Mouse (Mus musculus) MEL (cell line): ENCODE results near the gene Arhgef17. TPM values are rescaled to one million over a fixed set of nuclear protein-coding genes. Genes with fewer than 3 reads are reported as not detected.

Experiments used
- DNase-seq: peaks from one replicate; pipeline ENCODE4 v3.0.0; 2011; ENCODE audit warnings: low read depth, low spot score
- H3K27ac ChIP-seq: 2 replicates; pipeline ENCODE4 v1.5.1; 2012; ENCODE audit warnings: low read depth, mild to moderate bottlenecking, control low read depth, low read length, moderate library complexity; ENCODE audit not compliant: control insufficient read depth
- H3K27me3 ChIP-seq, 2 experiments: fragments of 150-350 bp in 1 of 2; sonication (generic) in 1 of 2; 2 replicates each; pipeline ENCODE4 v1.6.1; 2012; ENCODE audit warnings: low read length in 2 of 2, mild to moderate bottlenecking in 2 of 2, improper control_type of control experiment in 1 of 2, moderate library complexity in 1 of 2; ENCODE audit not compliant: insufficient read depth in 2 of 2, control insufficient read depth in 1 of 2
- H3K36me3 ChIP-seq, 2 experiments: 2 replicates each; pipeline ENCODE4 v1.6.1; 2012 to 2014; ENCODE audit warnings: low read length in 2 of 2, improper control_type of control experiment in 1 of 2, inconsistent platforms in 1 of 2, mild to moderate bottlenecking in 1 of 2; ENCODE audit not compliant: insufficient read depth in 2 of 2, control insufficient read depth in 1 of 2
- H3K4me1 ChIP-seq, 2 experiments: fragments of 150-350 bp in 1 of 2; sonication (generic) in 1 of 2; 2 replicates each; pipeline ENCODE4 v1.6.1; 2012; ENCODE audit warnings: low read length in 2 of 2, improper control_type of control experiment in 1 of 2, mild to moderate bottlenecking in 1 of 2; ENCODE audit not compliant: insufficient read depth in 2 of 2, control insufficient read depth in 1 of 2
- H3K4me3 ChIP-seq, 2 experiments: fragments of 150-350 bp in 1 of 2; sonication (generic) in 1 of 2; 2 replicates each; pipeline ENCODE4 v1.5.1; 2012; ENCODE audit warnings: low read depth in 2 of 2, low read length in 2 of 2, mild to moderate bottlenecking in 2 of 2, moderate library complexity in 2 of 2, control low read depth in 1 of 2, improper control_type of control experiment in 1 of 2; ENCODE audit not compliant: control insufficient read depth in 1 of 2, insufficient read depth in 1 of 2
- H3K79me2 ChIP-seq: 2 replicates; pipeline ENCODE4 v1.6.1; 2012; ENCODE audit warnings: mild to moderate bottlenecking, low read length, moderate library complexity; ENCODE audit not compliant: control insufficient read depth, poor library complexity, insufficient read depth
- H3K9ac ChIP-seq: 2 replicates; pipeline ENCODE4 v1.6.1; 2012; ENCODE audit warnings: low read depth, mild to moderate bottlenecking, control low read depth, low read length, moderate library complexity; ENCODE audit not compliant: control insufficient read depth, poor library complexity, severe bottlenecking
- H3K9me3 ChIP-seq: fragments of 150-350 bp; sonication (generic); replicated peaks from 2 replicates; pipeline ENCODE4 v1.6.1; 2012; ENCODE audit warnings: mild to moderate bottlenecking, low read length, improper control_type of control experiment, moderate library complexity; ENCODE audit not compliant: insufficient read depth
- BHLHE40 ChIP-seq: IDR thresholded peaks from 2 replicates; pipeline ENCODE4 v1.6.1; 2012; ENCODE audit warnings: low read depth, mild to moderate bottlenecking, inconsistent platforms, low read length, improper control_type of control experiment, borderline replicate concordance
- CTCF ChIP-seq, 3 experiments: IDR thresholded peaks in 2 of 3; conservative IDR thresholded peaks in 1 of 3; 2 replicates each; pipeline ENCODE4 v1.5.1; 2011 to 2012; ENCODE audit warnings: low read length in 3 of 3, low read depth in 2 of 3, mild to moderate bottlenecking in 2 of 3, improper control_type of control experiment in 1 of 3, inconsistent platforms in 1 of 3, mixed read lengths in 1 of 3, moderate library complexity in 1 of 3; ENCODE audit not compliant: control insufficient read depth in 1 of 3, insufficient read depth in 1 of 3, poor library complexity in 1 of 3, severe bottlenecking in 1 of 3
- E2F4 ChIP-seq: IDR thresholded peaks from 2 replicates; pipeline ENCODE4 v1.6.1; 2011; ENCODE audit warnings: low read depth, low read length, improper control_type of control experiment, borderline replicate concordance
- EP300 ChIP-seq, 2 experiments: IDR thresholded peaks; 2 replicates each; pipeline ENCODE4 v1.6.1; 2011; ENCODE audit warnings: improper control_type of control experiment in 2 of 2, low read length in 2 of 2, low read depth in 1 of 2, mild to moderate bottlenecking in 1 of 2
- KAT2A ChIP-seq: conservative IDR thresholded peaks from 2 replicates; pipeline ENCODE4 v1.6.1; 2012; ENCODE audit warnings: low read depth, low read length, improper control_type of control experiment, inconsistent platforms
- MAX ChIP-seq: IDR thresholded peaks from 2 replicates; pipeline ENCODE4 v1.6.1; 2011; ENCODE audit warnings: low read length, improper control_type of control experiment
- MEF2A ChIP-seq: IDR thresholded peaks from 2 replicates; pipeline ENCODE4 v1.6.1; 2014; ENCODE audit warnings: low read depth, mild to moderate bottlenecking, inconsistent platforms, low read length, improper control_type of control experiment; ENCODE audit not compliant: poor library complexity, insufficient replicate concordance, severe bottlenecking; ENCODE audit errors: extremely low read depth
- MYC ChIP-seq: IDR thresholded peaks from 2 replicates; pipeline ENCODE4 v1.6.1; 2011; ENCODE audit warnings: low read depth, mild to moderate bottlenecking, low read length, improper control_type of control experiment, moderate library complexity
- NRF1 ChIP-seq: IDR thresholded peaks from 2 replicates; pipeline ENCODE4 v1.6.1; 2014; ENCODE audit warnings: low read depth, mild to moderate bottlenecking, inconsistent platforms, low read length, improper control_type of control experiment, moderate library complexity; ENCODE audit not compliant: poor library complexity, insufficient read depth, severe bottlenecking
- POLR2AphosphoS2 ChIP-seq: IDR thresholded peaks from 2 replicates; pipeline ENCODE4 v1.6.1; 2011; ENCODE audit warnings: low read length, improper control_type of control experiment
- RAD21 ChIP-seq: IDR thresholded peaks from 2 replicates; pipeline ENCODE4 v1.6.1; 2011; ENCODE audit warnings: mild to moderate bottlenecking, low read depth, low read length, improper control_type of control experiment
- SMC3 ChIP-seq: IDR thresholded peaks from 2 replicates; pipeline ENCODE4 v1.6.1; 2011; ENCODE audit warnings: low read depth, low read length, improper control_type of control experiment
- TCF12 ChIP-seq: IDR thresholded peaks from 2 replicates; pipeline ENCODE4 v1.6.1; 2014; ENCODE audit warnings: low read depth, mild to moderate bottlenecking, inconsistent platforms, low read length, improper control_type of control experiment, moderate library complexity
- UBTF ChIP-seq: IDR thresholded peaks from 2 replicates; pipeline ENCODE4 v1.6.1; 2012; ENCODE audit warnings: low read depth, mild to moderate bottlenecking, inconsistent platforms, low read length, improper control_type of control experiment, moderate library complexity, borderline replicate concordance; ENCODE audit not compliant: insufficient read depth
- USF2 ChIP-seq, 2 experiments: IDR thresholded peaks; 2 replicates each; pipeline ENCODE4 v1.6.1; 2011 to 2012; ENCODE audit warnings: improper control_type of control experiment in 2 of 2, low read length in 2 of 2, borderline replicate concordance in 1 of 2, inconsistent platforms in 1 of 2, low read depth in 1 of 2, mild to moderate bottlenecking in 1 of 2; ENCODE audit not compliant: insufficient read depth in 1 of 2
- ZC3H11A ChIP-seq: IDR thresholded peaks from 2 replicates; pipeline ENCODE4 v1.6.1; 2012; ENCODE audit warnings: low read depth, mild to moderate bottlenecking, inconsistent platforms, low read length, improper control_type of control experiment
- ZNF384 ChIP-seq: IDR thresholded peaks from 2 replicates; pipeline ENCODE4 v1.6.1; 2012; ENCODE audit warnings: low read depth, mild to moderate bottlenecking, inconsistent platforms, low read length, improper control_type of control experiment
- polyA plus RNA-seq, 2 experiments: library from polyadenylated mRNA; stranded (reverse) in 1 of 2; unstranded in 1 of 2; fragments of >175 nt in 1 of 2; fragments of >200 nt in 1 of 2; gene quantifications; 2 replicates each; pipeline versions ENCODE4 v1.2.1 to v1.2.4; 2012; ENCODE audit warnings: low replicate concordance in 2 of 2, low read depth in 1 of 2; ENCODE audit not compliant: insufficient read length in 2 of 2, insufficient read depth in 1 of 2, missing spikeins in 1 of 2
- total RNA-seq: library from RNA; depleted of rRNA; stranded (reverse); fragments of 300-350 nt; gene quantifications from 2 replicates; pipeline ENCODE4 v1.2.3, GENCODE M21; 2012

The Arhgef17 gene
- total and polyA plus RNA-seq, 3 experiments, result under 0.01 TPM; not detected in 2

DNA sequence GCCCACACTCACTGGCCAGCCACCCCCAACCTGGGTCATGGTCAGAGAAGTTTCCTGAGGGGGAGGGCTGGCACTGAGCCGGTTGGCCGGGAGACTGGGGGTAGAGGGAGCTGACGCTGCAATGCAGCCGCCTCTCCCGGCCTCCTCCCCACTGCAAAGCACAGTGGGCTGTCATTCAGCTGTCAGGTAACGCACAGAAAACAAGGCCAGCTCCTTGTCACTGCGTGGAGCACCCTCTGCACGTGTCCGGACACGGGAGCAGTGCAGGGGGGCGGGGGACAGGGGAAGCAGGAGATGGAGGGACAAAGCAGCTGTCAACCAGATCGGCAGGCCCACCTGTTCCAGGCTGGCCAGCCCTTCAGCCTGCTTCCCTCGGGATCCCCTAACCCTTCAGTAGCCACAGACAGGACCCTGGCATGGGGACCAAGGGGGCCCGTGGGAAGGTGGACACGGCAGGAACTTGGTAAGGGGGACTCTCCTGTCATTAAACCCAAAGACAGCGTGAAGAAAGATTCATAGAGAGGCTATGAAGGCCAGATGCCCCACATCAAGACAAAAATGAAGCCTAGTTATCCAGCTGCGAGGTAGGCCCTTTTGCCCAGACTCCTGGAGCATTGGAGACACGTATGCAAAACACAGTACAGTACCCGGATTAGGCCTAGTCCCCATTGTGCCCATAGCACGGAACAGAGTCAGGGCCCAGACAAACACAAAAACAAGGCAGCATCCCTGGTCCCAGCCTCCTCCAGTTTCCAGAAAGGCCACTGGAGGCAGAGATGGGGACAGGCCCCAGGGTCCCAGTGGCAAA is 38.5 kb downstream of the Arhgef17 start:
- Histone ChIP-seq H3K9me3 (no peaks in the 10 kb centered on the region), H3K36me3 (no peaks in the 10 kb centered on the region), H3K27me3 (no peaks in the 10 kb centered on the region), H3K79me2 (no peaks in the 10 kb centered on the region), H3K4me3 (no peak overlapping the region), H3K9ac (no peak overlapping the region)
- DNase-seq, result no peak
- TF ChIP-seq EP300 (IDR thresholded peaks at IDR 0.05; ENCODE audit: low read depth in 1 of 2, low read length in 2 of 2) (no peak), E2F4 (no peak), BHLHE40 (no peak), CTCF (IDR thresholded peaks at IDR 0.05 in 2 of 3, conservative IDR thresholded peaks at IDR 0.05 in 1 of 3; ENCODE audit: control insufficient read depth in 1 of 3, insufficient read depth in 1 of 3, low read depth in 2 of 3, low read length in 3 of 3, poor library complexity in 1 of 3, severe bottlenecking in 1 of 3) (no peak), MEF2A (no peak), POLR2AphosphoS2 (no peak)
- TF ChIP-seq, all 39 proteins: peak for 0
- Histone ChIP-seq H3K4me1 (no peaks in the 10 kb centered on the region), H3K27ac (no peak overlapping the region)

DNA sequence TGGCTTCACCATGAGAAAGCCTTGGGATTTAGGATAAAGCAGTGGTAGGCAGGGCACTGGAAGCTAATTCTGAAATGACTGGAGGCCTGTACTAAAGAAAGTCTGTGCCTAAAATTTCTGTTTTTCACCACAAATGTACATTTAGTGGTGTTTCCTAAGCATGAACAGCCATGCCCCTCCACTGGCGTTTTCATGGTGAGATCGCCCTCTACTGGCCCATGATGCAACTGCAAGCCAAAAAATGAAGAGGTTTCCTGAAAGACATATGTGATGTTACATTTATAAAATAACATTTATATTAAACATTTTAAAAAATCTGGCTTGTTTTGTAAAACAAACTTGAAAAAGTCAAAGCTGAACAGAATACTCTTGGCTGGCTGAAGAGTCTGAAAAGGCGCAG is 45.4 kb downstream of the Arhgef17 start:
- Histone ChIP-seq H3K4me1 (no peaks in the 10 kb centered on the region), H3K9me3 (no peaks in the 10 kb centered on the region)
- no peak for TF ChIP-seq NRF1
- no peak for TF ChIP-seq ZNF384
- TF ChIP-seq E2F4, result no peak
- TF ChIP-seq TCF12, result no peak
- peak; percentile 83 for TF ChIP-seq SMC3
- TF ChIP-seq ZC3H11A, result peak; percentile 82
- TF ChIP-seq RAD21, result peak; percentile 90
- no peak for TF ChIP-seq KAT2A
- no peak for TF ChIP-seq UBTF
- no peak for TF ChIP-seq EP300 (IDR thresholded peaks at IDR 0.05; ENCODE audit: low read depth in 1 of 2, low read length in 2 of 2)
- no peak for TF ChIP-seq USF2 (IDR thresholded peaks at IDR 0.05; ENCODE audit: borderline replicate concordance in 1 of 2, insufficient read depth in 1 of 2, low read depth in 1 of 2, low read length in 2 of 2)
- TF ChIP-seq BHLHE40, result no peak
- no peak for TF ChIP-seq MAX
- no peak for TF ChIP-seq MYC
- TF ChIP-seq CTCF (IDR thresholded peaks at IDR 0.05 in 2 of 3, conservative IDR thresholded peaks at IDR 0.05 in 1 of 3; ENCODE audit: control insufficient read depth in 1 of 3, insufficient read depth in 1 of 3, low read depth in 2 of 3, low read length in 3 of 3, poor library complexity in 1 of 3, severe bottlenecking in 1 of 3), result peak; percentile 78 to 87 (median 86)
- TF ChIP-seq, all 39 proteins: peak for 4
- Histone ChIP-seq H3K27ac (no peak overlapping the region), H3K4me3 (no peak overlapping the region), H3K9ac (no peak overlapping the region), H3K36me3 (no peaks in the 10 kb centered on the region), H3K27me3 (no peaks in the 10 kb centered on the region), H3K79me2 (no peaks in the 10 kb centered on the region)
- peak; percentile 67 for DNase-seq
